Mouse (Mus musculus): ENCODE measurements around the gene Prickle2. TPM values are rescaled to one million over a fixed set of nuclear protein-coding genes. Genes with fewer than 3 reads are reported as not detected.
A peak's percentile ranks its signal among the peaks of the same experiment; 100 is the strongest.

Gene Prickle2
- polyA plus RNA-seq, 1 experiment from 2014 or later, result 0.37 TPM

DNA sequence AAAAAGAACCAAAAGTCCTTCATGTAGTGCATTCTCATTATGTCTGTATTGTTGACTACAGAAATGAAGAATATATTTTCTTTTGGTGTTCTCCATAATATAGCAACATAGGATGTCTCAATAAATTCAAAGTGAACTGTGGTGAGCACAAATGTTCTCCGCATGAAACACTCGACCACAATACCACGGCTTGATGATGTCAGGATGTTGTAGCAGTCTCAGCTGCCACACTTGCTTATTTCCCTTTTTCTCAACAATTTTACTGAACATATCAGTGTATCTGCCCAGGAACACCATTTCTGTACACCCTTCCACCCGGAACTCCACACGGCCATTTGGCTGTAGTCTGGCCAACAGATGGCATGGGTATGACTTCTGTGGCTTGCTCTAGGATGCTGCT lies 273.8 kb downstream of the Prickle2 start:
- no peaks in the 10 kb centered on the region for H3K9me3 ChIP-seq (replicated peaks)
- no peak overlapping the region for H3K27ac ChIP-seq
- H3K36me3 ChIP-seq, result no peaks in the 10 kb centered on the region
- no peaks in the 10 kb centered on the region for H3K4me1 ChIP-seq (replicated peaks)
- H3K4me2 ChIP-seq, result no peak overlapping the region
- no peak overlapping the region for H3K4me3 ChIP-seq (replicated peaks)
- WGBS (ENCODE audit: insufficient replicate concordance), result 38% methylated on average over 5 of the region's 5 CpGs
- DNase-seq (no peak), ATAC-seq (ENCODE audit: low read depth) (no peak)
- no peak overlapping the region for H3K9ac ChIP-seq
- no peaks in the 10 kb centered on the region for H3K27me3 ChIP-seq

DNA sequence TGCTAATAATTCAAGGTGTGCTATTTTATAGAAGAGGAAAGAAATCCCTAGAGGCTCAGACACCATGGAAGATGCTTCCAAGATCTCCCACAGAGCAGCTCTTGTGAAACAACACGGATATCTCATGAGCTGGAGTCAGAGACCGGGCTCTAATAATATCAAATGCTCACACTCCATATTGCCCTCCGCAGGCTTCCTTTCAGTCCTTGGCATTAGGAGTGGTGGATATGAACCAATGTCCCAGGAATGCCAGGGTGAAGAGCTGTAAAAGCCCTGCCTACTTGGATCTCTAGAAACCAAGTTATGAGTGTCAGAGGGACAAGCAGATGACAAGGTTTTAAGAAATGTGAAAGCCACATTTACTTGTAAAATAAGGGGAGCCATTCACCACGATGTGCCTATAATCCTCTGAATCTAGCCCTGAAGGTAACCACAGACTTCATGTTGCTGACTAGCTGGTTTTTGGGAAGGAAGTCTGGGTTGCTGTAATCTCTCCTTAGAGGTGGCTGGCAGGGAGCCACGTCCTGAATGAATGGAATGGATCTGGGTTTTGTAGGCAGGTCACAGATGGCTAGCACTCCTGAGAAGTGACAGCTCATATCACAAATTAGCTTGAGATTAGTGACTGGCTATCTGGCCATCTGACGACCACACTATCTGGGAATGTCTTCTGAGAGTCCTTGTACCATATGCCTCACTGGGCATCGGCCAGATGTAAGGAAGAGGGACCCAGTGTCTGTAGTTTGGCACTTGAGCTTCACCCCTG lies 278.4 kb downstream of the Prickle2 start:
- no peak overlapping the region for H3K27ac ChIP-seq
- no peak overlapping the region for H3K4me3 ChIP-seq (replicated peaks)
- no peak overlapping the region for H3K4me2 ChIP-seq
- 41% methylated on average over 7 of the region's 7 CpGs for WGBS (ENCODE audit: insufficient replicate concordance)
- H3K27me3 ChIP-seq, result no peaks in the 10 kb centered on the region
- DNase-seq (no peak), ATAC-seq (ENCODE audit: low read depth) (no peak)
- no peak overlapping the region for H3K9ac ChIP-seq
- no peaks in the 10 kb centered on the region for H3K9me3 ChIP-seq (replicated peaks)
- no peaks in the 10 kb centered on the region for H3K36me3 ChIP-seq
- H3K4me1 ChIP-seq (replicated peaks), result no peaks in the 10 kb centered on the region

DNA sequence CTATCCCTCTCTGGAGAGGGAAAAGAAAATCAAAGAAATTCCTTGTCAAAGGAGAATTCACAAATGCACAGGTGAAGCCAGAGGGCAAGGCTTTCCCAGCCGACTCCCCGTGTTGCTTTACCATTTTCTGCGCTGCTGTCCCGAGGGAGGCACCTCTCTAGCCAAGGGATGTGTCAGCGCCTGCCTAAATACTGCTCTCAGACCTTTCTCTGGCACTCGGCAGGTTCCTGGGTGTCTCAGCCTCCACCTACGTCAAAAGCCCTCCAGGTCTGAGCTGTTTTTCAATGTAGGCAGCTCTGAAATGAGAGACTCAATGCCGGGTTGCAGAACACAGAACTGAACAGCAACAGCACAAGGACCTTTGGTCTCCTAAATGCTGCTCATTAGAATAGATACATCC lies 280.1 kb downstream of the Prickle2 start:
- H3K27me3 ChIP-seq, result no peaks in the 10 kb centered on the region
- no peak overlapping the region for H3K4me3 ChIP-seq (replicated peaks)
- no peak for DNase-seq
- H3K4me1 ChIP-seq (replicated peaks), result no peaks in the 10 kb centered on the region
- H3K9ac ChIP-seq, result no peak overlapping the region
- WGBS (ENCODE audit: insufficient replicate concordance), result 62% methylated on average over 8 of the region's 8 CpGs
- H3K27ac ChIP-seq, result no peak overlapping the region
- no peak overlapping the region for H3K4me2 ChIP-seq
- ATAC-seq (ENCODE audit: low read depth), result no peak
- no peaks in the 10 kb centered on the region for H3K9me3 ChIP-seq (replicated peaks)
- no peaks in the 10 kb centered on the region for H3K36me3 ChIP-seq

DNA sequence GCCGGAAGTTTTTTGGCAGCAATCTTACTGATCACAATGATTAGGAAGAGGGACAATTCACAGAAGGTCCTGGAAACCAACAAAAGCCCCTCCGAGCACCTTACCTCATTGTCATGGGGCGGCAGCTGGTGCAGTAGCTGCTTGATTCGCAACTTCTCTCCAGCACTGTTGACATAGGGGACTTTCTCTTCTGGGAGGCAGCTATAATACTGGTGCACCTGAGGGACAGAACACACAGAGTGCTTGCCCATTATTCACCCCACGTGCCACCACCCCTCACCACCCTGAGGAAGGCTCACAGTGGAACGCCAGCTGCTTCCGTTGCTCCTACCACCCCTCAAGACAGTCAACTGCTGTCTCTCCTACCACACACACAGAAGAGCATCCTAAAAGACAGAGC lies 280.5 kb downstream of the Prickle2 start:
- Histone ChIP-seq H3K27me3 (no peaks in the 10 kb centered on the region), H3K4me1 (replicated peaks) (no peaks in the 10 kb centered on the region), H3K4me3 (replicated peaks) (no peak overlapping the region), H3K27ac (no peak overlapping the region), H3K36me3 (no peaks in the 10 kb centered on the region), H3K9ac (no peak overlapping the region), H3K4me2 (no peak overlapping the region), H3K9me3 (replicated peaks) (no peaks in the 10 kb centered on the region)
- 69% methylated on average over 7 of the region's 7 CpGs for WGBS (ENCODE audit: insufficient replicate concordance)
- no peak for ATAC-seq (ENCODE audit: low read depth)
- DNase-seq, result no peak

DNA sequence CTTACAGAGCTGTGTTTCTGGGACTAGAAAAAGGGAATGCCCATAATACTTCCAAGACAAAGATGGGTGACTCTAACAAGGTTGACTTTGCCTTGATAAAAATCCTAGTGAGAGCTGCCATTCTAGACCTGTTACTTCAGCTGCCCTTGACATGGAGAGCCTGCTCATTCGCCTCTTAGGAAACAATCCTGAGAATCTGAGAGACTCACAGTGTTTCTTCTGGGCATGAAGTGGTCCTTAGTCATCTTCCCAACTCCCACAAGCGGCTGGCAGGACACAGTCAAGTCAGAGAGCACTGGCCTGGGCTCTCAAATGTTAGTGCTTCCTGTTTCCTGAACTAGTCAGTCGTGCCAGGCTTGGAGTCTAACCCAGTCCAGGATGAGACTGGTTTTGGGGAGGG lies 281.0 kb downstream of the Prickle2 start:
- H3K36me3 ChIP-seq, result no peaks in the 10 kb centered on the region
- no peaks in the 10 kb centered on the region for H3K9me3 ChIP-seq (replicated peaks)
- no peak for ATAC-seq (ENCODE audit: low read depth)
- no peak overlapping the region for H3K4me2 ChIP-seq
- no peaks in the 10 kb centered on the region for H3K27me3 ChIP-seq
- no peak for DNase-seq
- no peak overlapping the region for H3K4me3 ChIP-seq (replicated peaks)
- WGBS (ENCODE audit: insufficient replicate concordance), result 28% methylated on average over 3 of the region's 3 CpGs
- no peak overlapping the region for H3K9ac ChIP-seq
- H3K27ac ChIP-seq, result no peak overlapping the region
- no peaks in the 10 kb centered on the region for H3K4me1 ChIP-seq (replicated peaks)

DNA sequence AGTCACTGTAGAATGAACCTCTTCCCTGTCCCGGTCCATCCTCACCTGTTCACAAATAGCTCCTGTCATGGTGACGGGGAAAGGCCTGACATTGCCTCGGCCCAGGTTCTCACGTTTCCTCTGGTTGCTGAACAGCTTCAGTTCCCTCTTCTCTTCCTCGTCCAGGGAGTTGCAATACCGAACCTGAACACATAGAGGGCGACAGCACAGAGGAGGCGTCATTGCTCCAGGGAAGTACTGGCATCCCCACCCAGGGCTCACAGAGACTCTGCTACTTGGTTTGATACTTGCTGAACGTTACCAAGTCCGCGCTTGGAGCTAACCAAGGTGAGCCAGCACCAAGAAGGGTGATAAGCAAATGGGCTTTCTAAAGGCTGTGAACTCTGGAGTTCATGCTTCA lies 283.7 kb downstream of the Prickle2 start:
- no peak overlapping the region for H3K4me3 ChIP-seq (replicated peaks)
- 23% methylated on average over 11 of the region's 11 CpGs for WGBS (ENCODE audit: insufficient replicate concordance)
- ATAC-seq (ENCODE audit: low read depth), result no peak
- no peaks in the 10 kb centered on the region for H3K36me3 ChIP-seq
- H3K4me2 ChIP-seq, result no peak overlapping the region
- no peak overlapping the region for H3K27ac ChIP-seq
- no peaks in the 10 kb centered on the region for H3K27me3 ChIP-seq
- H3K9ac ChIP-seq, result no peak overlapping the region
- H3K9me3 ChIP-seq (replicated peaks), result no peaks in the 10 kb centered on the region
- no peaks in the 10 kb centered on the region for H3K4me1 ChIP-seq (replicated peaks)
- peak; percentile 2 for DNase-seq

DNA sequence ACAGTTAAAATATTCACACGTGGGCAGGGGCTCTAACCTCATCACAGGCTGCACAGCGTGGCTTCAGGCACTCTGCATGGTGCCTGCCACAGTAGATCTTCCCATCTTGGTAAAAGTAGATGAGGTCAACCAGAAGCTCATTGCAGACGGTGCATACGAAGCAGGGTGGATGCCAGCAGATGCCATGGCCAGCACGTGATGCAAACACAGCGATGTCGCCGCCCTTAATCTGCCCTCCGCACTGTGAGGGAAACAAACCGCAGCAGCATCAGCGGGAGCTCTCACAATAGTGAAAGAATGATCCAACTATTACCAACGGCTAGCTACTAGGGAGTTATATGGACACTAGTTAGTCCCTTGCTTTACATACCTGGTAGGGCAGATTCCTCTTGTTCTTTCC lies 285.8 kb downstream of the Prickle2 start:
- no peak for ATAC-seq (ENCODE audit: low read depth)
- Histone ChIP-seq H3K9ac (no peak overlapping the region), H3K4me3 (replicated peaks) (no peak overlapping the region), H3K36me3 (no peaks in the 10 kb centered on the region), H3K4me1 (replicated peaks) (no peaks in the 10 kb centered on the region), H3K27ac (no peak overlapping the region), H3K9me3 (replicated peaks) (no peaks in the 10 kb centered on the region), H3K4me2 (no peak overlapping the region), H3K27me3 (no peaks in the 10 kb centered on the region)
- 78% methylated on average over 12 of the region's 12 CpGs for WGBS (ENCODE audit: insufficient replicate concordance)
- DNase-seq, result no peak

DNA sequence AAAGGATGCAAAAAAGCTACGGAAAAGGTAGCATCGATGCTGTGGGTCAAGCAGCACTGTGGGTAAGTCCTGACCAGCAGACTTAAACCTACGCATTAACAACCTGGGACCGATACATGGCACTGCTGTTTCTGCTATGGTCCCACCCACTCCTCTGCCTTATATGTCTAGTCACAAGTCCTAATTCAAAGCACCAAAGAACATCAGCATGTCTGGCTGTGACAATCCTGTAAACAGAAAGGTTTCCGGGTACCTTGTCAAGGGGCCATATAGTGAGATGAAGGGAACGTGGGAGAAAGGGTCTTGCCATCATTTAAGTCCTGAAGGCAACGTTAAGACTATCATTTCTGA lies 290.6 kb downstream of the Prickle2 start:
- ATAC-seq (ENCODE audit: low read depth) (no peak), DNase-seq (no peak)
- H3K9ac ChIP-seq, result no peak overlapping the region
- H3K27ac ChIP-seq, result no peak overlapping the region
- H3K4me1 ChIP-seq (replicated peaks), result no peaks in the 10 kb centered on the region
- H3K4me3 ChIP-seq (replicated peaks), result no peak overlapping the region
- 76% methylated on average over 7 of the region's 7 CpGs for WGBS (ENCODE audit: insufficient replicate concordance)
- H3K4me2 ChIP-seq, result no peak overlapping the region
- no peaks in the 10 kb centered on the region for H3K27me3 ChIP-seq
- H3K9me3 ChIP-seq (replicated peaks), result no peaks in the 10 kb centered on the region
- H3K36me3 ChIP-seq, result no peaks in the 10 kb centered on the region

DNA sequence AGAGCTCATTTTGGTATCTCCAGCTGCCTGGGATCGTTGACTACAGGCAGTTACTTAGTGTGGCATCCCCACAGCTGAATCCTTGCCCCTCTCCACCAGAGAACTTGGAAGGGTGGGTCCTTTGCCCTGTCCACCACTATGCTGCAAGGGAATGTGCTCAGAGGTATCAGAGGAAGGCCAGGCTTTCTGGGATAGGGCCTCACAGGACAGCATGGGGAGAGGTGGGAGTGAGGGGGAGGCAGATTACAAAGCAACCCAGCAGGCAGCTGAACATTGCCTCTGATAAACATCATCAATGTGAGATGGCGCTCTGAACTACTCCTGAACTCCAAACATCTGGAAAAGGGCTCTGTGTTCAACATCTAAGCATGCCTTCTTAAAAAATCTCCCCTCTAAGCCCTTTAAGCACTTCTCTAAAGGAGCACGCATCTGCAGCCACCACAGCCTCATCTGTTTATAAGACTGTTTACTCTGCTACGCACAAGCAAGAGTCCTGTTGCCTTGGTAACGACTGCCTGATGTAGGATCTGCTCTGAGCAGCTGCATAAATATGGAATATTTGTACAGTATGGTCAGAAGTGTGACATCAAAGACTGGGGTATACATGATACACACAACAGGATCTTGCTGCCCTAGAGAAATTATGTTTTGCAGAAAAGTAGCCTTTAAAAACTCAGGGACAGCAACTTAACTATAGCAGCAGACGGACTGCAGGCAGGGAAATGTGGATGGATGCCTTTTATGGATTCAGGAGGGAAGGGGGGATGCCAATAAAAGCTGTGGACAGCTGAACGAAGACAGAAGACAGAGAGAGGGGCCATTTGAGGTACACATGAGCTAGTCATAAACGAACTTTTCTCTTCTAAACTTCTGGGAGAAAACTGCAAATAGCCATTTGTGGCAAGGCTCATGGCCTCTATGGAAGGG lies 291.2 kb downstream of the Prickle2 start:
- WGBS (ENCODE audit: insufficient replicate concordance), result 51% methylated on average over 8 of the region's 8 CpGs
- no peaks in the 10 kb centered on the region for H3K36me3 ChIP-seq
- H3K9me3 ChIP-seq (replicated peaks), result no peaks in the 10 kb centered on the region
- no peak for DNase-seq
- no peak overlapping the region for H3K4me3 ChIP-seq (replicated peaks)
- H3K27me3 ChIP-seq, result no peaks in the 10 kb centered on the region
- H3K4me1 ChIP-seq (replicated peaks), result no peaks in the 10 kb centered on the region
- no peak overlapping the region for H3K27ac ChIP-seq
- no peak overlapping the region for H3K9ac ChIP-seq
- ATAC-seq (ENCODE audit: low read depth), result no peak
- no peak overlapping the region for H3K4me2 ChIP-seq

DNA sequence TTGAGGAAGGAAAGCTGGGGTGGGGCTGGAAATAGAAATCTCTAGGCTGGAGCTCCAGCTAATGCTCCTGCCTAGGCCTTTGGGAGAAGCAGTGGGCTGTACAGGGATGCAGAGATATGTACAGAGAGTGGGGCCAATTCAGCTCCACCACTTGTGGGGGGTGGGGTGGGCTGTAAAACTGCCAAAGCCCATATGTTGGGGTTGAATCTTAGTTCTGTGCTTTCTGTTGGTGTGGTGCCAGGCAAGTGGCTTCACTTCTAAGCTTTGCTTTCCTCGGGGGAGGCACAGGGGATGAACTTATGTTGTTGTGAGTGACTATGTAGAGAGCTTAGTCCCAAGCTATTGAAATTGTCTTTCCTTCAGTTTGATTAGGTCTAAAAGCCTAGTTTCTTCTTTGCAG lies 292.0 kb downstream of the Prickle2 start:
- no peaks in the 10 kb centered on the region for H3K36me3 ChIP-seq
- H3K4me2 ChIP-seq, result no peak overlapping the region
- no peaks in the 10 kb centered on the region for H3K27me3 ChIP-seq
- H3K27ac ChIP-seq, result no peak overlapping the region
- H3K9ac ChIP-seq, result no peak overlapping the region
- H3K4me3 ChIP-seq (replicated peaks), result no peak overlapping the region
- WGBS (ENCODE audit: insufficient replicate concordance), result 22% methylated on average over 1 of the region's 1 CpGs
- H3K9me3 ChIP-seq (replicated peaks), result no peaks in the 10 kb centered on the region
- no peak for DNase-seq
- H3K4me1 ChIP-seq (replicated peaks), result no peaks in the 10 kb centered on the region
- ATAC-seq (ENCODE audit: low read depth), result no peak

DNA sequence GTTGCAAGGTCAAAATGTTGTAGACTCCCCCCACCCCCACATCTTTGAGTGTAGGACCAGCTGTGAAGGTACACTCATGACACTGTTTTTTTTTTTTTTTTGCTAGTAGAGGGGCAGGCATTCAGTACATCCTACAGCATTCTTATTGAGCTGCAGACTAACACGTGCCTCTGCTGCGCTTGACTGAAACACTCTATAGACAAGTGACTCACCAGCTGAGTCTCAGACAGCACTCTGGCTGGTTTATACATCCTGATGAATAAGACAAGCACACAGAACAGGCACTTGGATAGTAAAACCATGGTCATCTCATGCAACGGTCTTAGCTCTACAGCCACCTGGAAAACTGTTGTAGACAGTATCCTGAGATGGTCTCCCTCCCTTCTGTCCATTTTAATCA lies 296.2 kb downstream of the Prickle2 start:
- ATAC-seq (ENCODE audit: low read depth) (no peak), DNase-seq (no peak)
- H3K36me3 ChIP-seq, result no peaks in the 10 kb centered on the region
- no peak overlapping the region for H3K27ac ChIP-seq
- no peak overlapping the region for H3K4me2 ChIP-seq
- no peaks in the 10 kb centered on the region for H3K27me3 ChIP-seq
- H3K9me3 ChIP-seq (replicated peaks), result no peaks in the 10 kb centered on the region
- WGBS (ENCODE audit: insufficient replicate concordance), result 53% methylated on average over 3 of the region's 3 CpGs
- H3K4me3 ChIP-seq (replicated peaks), result no peak overlapping the region
- no peak overlapping the region for H3K9ac ChIP-seq
- H3K4me1 ChIP-seq (replicated peaks), result no peaks in the 10 kb centered on the region

DNA sequence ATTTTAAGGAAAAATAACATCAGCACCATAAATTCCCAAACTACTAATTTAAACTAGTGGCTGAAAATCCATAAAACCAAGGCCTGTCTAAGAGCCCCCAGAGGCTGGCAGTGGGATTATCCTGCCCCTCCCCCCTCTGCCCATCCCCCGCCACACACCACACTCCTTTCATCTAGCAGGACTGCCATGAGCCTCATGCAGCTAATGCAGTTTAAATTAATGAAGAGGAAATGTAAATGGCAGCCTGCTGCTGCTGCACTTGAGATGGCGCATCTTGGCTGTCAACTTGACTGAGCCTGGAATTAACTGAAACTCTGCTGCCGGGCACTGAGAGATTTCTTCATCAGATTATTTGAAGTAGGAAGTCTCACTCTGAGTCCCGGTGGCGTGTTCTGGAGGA lies 298.7 kb downstream of the Prickle2 start:
- no peak overlapping the region for H3K27ac ChIP-seq
- no peaks in the 10 kb centered on the region for H3K27me3 ChIP-seq
- H3K9me3 ChIP-seq (replicated peaks), result no peaks in the 10 kb centered on the region
- no peak overlapping the region for H3K4me3 ChIP-seq (replicated peaks)
- no peak for DNase-seq
- 54% methylated on average over 5 of the region's 5 CpGs for WGBS (ENCODE audit: insufficient replicate concordance)
- no peak overlapping the region for H3K4me2 ChIP-seq
- H3K9ac ChIP-seq, result no peak overlapping the region
- no peaks in the 10 kb centered on the region for H3K4me1 ChIP-seq (replicated peaks)
- no peak for ATAC-seq (ENCODE audit: low read depth)
- H3K36me3 ChIP-seq, result no peaks in the 10 kb centered on the region

Data from liver, embryonic 13.5 days (tissue).